Mouse (Mus musculus) kidney, adult 2 months (tissue): ENCODE results near the gene Arid1b.

Experiments
- CTCF ChIP-seq: fragments of 200-500 bp; conservative IDR thresholded peaks from 2 replicates; pipeline ENCODE4 v1.5.1; 2011; ENCODE audit warnings: low read depth, mild to moderate bottlenecking, control low read depth, low read length, moderate library complexity, mixed read lengths; ENCODE audit not compliant: insufficient read depth, insufficient read length
- POLR2A ChIP-seq: fragments of 200-500 bp; IDR thresholded peaks from one replicate; pipeline ENCODE4 v1.6.1; 2011; ENCODE audit warnings: low read depth, low read length, control low read depth

DNA sequence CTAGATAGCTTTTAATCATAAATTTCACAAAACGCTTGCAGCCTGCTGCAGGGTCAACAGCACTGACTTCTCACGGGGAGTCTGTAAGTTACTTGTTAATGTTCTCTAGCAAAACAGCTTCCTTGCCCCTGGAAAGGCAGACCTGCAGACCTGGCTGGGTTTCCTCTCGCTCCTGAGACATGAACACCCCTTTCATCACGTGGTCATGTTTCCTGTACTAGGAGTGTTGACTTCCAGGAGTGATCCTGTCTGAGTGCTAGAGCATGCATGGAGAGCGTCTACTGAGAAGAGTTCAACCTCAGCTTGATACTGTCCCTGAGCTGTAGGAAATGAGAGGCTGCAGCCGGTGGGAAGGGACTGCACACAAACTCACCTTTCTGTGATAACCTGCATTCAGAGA, 233.0 kb downstream of the Arid1b start:
- TF ChIP-seq CTCF (no peak), POLR2A (no peak)
